Mouse (Mus musculus) forebrain, embryonic 13.5 days (tissue): ENCODE results near the gene Btbd11. TPM values are rescaled to one million over a fixed set of nuclear protein-coding genes. Genes with fewer than 3 reads are reported as not detected.
A peak's percentile ranks its signal among the peaks of the same experiment; 100 is the strongest.

Experiments
- ATAC-seq: fragments of 200-750 bp; cut with Nextera tagmentation; 2 replicates; pipeline ENCODE4 v1.8.0; 2017
- H3K27ac ChIP-seq: fragments of 300-500 bp; sonication (generic); 2 replicates; pipeline ENCODE4 v1.5.1; 2015; ENCODE audit warnings: inconsistent platforms, mild to moderate bottlenecking, moderate library complexity
- H3K27me3 ChIP-seq: fragments of 300-500 bp; sonication (generic); 2 replicates; pipeline ENCODE4 v1.6.1; 2015; ENCODE audit warnings: mild to moderate bottlenecking, inconsistent platforms
- H3K36me3 ChIP-seq: fragments of 300-500 bp; sonication (generic); 2 replicates; pipeline ENCODE4 v1.6.1; 2015; ENCODE audit warnings: mild to moderate bottlenecking, inconsistent platforms; ENCODE audit not compliant: poor library complexity, severe bottlenecking
- H3K4me1 ChIP-seq: fragments of 300-500 bp; sonication (generic); 2 replicates; pipeline ENCODE4 v1.6.1; 2015; ENCODE audit warnings: inconsistent platforms
- H3K4me2 ChIP-seq: fragments of 300-500 bp; sonication (generic); 2 replicates; pipeline ENCODE4 v1.6.1; 2015; ENCODE audit warnings: inconsistent platforms, mild to moderate bottlenecking, moderate library complexity
- H3K4me3 ChIP-seq: fragments of 300-500 bp; sonication (generic); 2 replicates; pipeline ENCODE4 v1.5.1; 2015; ENCODE audit warnings: mild to moderate bottlenecking, inconsistent platforms
- H3K9ac ChIP-seq: fragments of 300-500 bp; sonication (generic); 2 replicates; pipeline ENCODE4 v1.6.1; 2015; ENCODE audit warnings: mild to moderate bottlenecking, inconsistent platforms
- H3K9me3 ChIP-seq: fragments of 300-500 bp; sonication (generic); replicated peaks from 2 replicates; pipeline ENCODE4 v1.6.1; 2016; ENCODE audit warnings: inconsistent platforms
- WGBS: fragments of 180-500 bp; shearing (Covaris S2); methylation state at CpG from one replicate; pipeline ENCODE4 v1.1.7; 2015; 5-methylcytosine and 5-hydroxymethylcytosine counted together
- polyA plus RNA-seq: library from polyadenylated mRNA; unstranded; fragments of >200 nt; fragmentation: Nextera tagmentation; extraction: Ambion mirVana; gene quantifications from 2 replicates; pipeline ENCODE4 v1.2.1, GENCODE M21; 2015

Btbd11 gene
- polyA plus RNA-seq, 1 experiment from 2014 or later, result 4.5 TPM

DNA sequence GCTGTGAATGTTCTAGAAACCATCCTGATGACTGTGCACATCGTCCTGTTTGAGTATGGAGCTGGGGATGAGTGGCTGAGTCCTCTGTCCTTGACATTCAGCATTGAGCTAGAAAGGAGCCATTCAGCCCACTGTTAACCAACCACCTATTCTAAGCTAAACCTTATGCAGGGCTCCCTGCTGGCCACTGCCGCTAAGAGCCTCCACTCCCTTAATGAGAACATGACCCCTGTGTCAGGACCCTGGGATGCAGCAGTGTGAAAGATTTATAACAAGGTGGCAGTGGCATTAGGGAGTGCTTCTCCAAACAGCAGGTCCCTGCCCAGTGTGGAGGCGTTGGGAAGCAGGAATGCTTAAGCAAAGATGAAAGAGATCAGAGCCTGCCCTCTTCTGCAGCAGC is 123.7 kb downstream of the Btbd11 start:
- Histone ChIP-seq H3K27ac (no peak overlapping the region), H3K27me3 (no peaks in the 10 kb centered on the region), H3K4me3 (no peak overlapping the region), H3K4me2 (no peak overlapping the region), H3K9ac (no peak overlapping the region), H3K4me1 (no peaks in the 10 kb centered on the region), H3K36me3 (no peaks in the 10 kb centered on the region), H3K9me3 (no peaks in the 10 kb centered on the region)
- ATAC-seq, result no peak
- WGBS, result 5% methylated on average over 3 of the region's 3 CpGs

GRCm38 (mm10) chr10:85512808-85513207 is 126.2 kb downstream of the Btbd11 start:
- H3K27me3 ChIP-seq, result no peaks in the 10 kb centered on the region

GRCm38 (mm10) chr10:85517223-85518110 is 130.9 kb downstream of the Btbd11 start:
- Histone ChIP-seq H3K9ac (no peak overlapping the region), H3K4me2 (no peak overlapping the region), H3K27ac (no peak overlapping the region), H3K27me3 (no peaks in the 10 kb centered on the region), H3K4me1 (no peaks in the 10 kb centered on the region), H3K9me3 (no peaks in the 10 kb centered on the region), H3K36me3 (no peaks in the 10 kb centered on the region), H3K4me3 (no peak overlapping the region)
- WGBS, result 75% methylated on average over 13 of the region's 13 CpGs
- ATAC-seq, result no peak

More at GRCm38 (mm10) chr10:85512808-85513207, 126.2 kb downstream of the Btbd11 start:
- no peak overlapping the region for H3K9ac ChIP-seq
- H3K4me3 ChIP-seq, result no peak overlapping the region
- no peaks in the 10 kb centered on the region for H3K36me3 ChIP-seq
- H3K4me1 ChIP-seq, result no peaks in the 10 kb centered on the region
- WGBS, result 79% methylated on average over 5 of the region's 5 CpGs
- ATAC-seq, result no peak
- no peaks in the 10 kb centered on the region for H3K9me3 ChIP-seq
- H3K4me2 ChIP-seq, result no peak overlapping the region
- no peak overlapping the region for H3K27ac ChIP-seq

DNA sequence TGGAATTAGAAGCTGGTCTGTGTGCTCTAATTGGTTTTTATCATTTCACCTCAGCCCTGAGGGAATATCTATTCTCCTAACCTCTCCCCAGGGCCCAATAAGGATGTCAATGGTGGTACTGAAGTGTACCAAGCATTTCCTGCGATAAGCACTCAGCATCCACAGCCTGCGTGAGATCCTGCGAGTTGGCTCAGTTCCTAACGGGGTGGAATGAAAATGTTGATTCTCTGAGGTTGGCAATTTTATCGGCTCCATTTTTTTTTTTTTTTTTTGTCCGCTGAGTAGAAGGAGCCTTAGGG is 131.4 kb downstream of the Btbd11 start:
- Histone ChIP-seq H3K4me3 (no peak overlapping the region), H3K4me1 (no peaks in the 10 kb centered on the region), H3K9ac (no peak overlapping the region), H3K9me3 (no peaks in the 10 kb centered on the region), H3K4me2 (no peak overlapping the region), H3K27ac (no peak overlapping the region), H3K36me3 (no peaks in the 10 kb centered on the region), H3K27me3 (no peaks in the 10 kb centered on the region)
- ATAC-seq, result no peak
- 88% methylated on average over 6 of the region's 6 CpGs for WGBS

DNA sequence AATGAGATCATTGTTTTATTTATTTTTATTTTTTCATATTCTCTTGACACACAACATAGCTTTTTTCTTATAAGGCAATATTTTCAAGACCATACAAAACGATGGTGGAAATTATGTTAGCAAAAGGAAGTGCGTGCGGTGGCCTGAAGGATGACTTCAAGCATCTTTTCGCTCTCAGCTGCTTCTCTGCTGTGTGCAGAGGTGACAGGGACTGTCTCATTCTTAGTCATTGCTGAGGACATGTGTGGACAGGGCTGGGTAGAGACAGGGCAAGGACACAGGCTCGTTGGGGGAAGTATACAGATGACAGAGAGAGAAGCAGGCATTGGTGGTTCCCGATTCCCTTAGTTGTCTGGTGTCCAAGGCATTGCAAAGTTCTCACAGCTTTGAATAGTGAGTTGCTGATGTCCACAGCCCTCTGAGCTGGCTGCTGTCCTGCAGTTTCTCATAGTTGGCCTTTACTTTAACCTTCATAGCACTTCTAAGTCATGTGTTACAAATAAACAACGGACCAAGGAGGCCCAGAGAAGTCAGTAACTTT is 135.7 kb downstream of the Btbd11 start:
- no peak overlapping the region for H3K4me3 ChIP-seq
- peaks cover 17% of the 10 kb centered on the region for H3K4me1 ChIP-seq
- H3K27me3 ChIP-seq, result no peaks in the 10 kb centered on the region
- H3K9me3 ChIP-seq, result no peaks in the 10 kb centered on the region
- H3K4me2 ChIP-seq, result no peak overlapping the region
- WGBS, result 89% methylated on average over 7 of the region's 7 CpGs
- no peak for ATAC-seq
- H3K36me3 ChIP-seq, result no peaks in the 10 kb centered on the region
- H3K9ac ChIP-seq, result no peak overlapping the region
- H3K27ac ChIP-seq, result no peak overlapping the region

DNA sequence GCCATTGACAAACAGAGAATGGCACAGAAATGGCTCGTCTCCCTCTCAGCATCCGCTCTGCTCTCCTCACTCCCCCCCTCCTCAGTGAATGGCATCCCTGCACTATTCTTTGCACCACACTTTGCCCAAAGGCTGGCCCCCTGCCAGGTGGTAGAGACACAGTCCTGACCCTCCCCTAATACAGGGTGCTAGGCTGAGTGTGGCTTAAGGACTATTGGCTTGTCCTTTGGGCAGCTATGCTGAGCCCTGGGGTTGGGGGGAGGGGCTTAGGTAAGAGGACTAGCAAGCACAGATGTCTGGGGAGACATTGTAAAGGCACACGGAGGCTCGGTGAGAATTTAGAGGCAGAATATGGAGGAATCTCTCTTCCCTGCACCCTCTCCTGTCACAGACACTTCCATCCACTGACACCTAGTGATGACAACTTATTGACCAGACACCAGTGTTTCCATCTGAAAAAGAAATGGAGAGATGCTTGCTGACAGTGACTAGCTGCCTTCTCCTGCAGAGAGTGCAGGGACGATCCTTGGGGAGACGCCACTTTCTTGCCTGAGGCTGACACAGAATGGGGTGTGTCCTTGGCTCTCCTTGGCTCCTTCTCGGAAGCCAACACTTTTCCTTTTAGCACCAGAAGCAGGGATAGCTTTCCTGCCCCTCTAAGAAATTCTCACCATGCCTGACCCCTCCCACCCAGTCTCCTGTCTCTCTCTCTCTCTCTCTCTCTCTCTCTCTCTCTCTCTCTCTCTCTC is 138.8 kb downstream of the Btbd11 start:
- 22% methylated on average over 7 of the region's 7 CpGs for WGBS
- Histone ChIP-seq H3K9me3 (no peaks in the 10 kb centered on the region), H3K36me3 (no peaks in the 10 kb centered on the region), H3K27me3 (no peaks in the 10 kb centered on the region), H3K4me3 (no peak overlapping the region), H3K9ac (no peak overlapping the region), H3K4me2 (no peak overlapping the region), H3K4me1 (peaks cover 17% of the 10 kb centered on the region), H3K27ac (peak overlapping the region; percentile 31; the same call in 1 of the 2 replicates)
- peak; percentile 75 for ATAC-seq

DNA sequence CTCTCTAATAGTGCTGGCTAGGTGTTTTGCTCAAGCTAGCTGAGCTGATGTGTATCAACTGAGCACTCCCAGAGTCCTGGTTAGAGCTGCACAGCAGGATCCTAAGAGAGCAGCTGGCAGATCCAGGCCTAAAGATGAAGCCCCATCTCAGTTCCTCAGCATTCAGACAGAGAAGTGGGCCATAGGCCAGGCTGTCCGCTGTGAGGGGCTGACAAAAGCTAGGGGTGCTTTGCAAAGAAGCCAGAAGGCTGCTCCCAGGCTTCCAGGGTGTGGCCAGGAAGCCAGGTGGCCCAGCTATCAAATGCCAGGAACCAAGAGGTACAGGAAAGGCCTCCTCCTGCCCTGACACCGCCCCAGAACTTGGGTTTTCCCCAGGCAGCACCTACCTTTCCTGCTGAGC is 140.0 kb downstream of the Btbd11 start:
- 55% methylated on average over 2 of the region's 2 CpGs for WGBS
- Histone ChIP-seq H3K9ac (0 out of 2 replicates have a peak overlapping the region, but pooled peaks have one; percentile 0), H3K27ac (no peak overlapping the region)

DNA sequence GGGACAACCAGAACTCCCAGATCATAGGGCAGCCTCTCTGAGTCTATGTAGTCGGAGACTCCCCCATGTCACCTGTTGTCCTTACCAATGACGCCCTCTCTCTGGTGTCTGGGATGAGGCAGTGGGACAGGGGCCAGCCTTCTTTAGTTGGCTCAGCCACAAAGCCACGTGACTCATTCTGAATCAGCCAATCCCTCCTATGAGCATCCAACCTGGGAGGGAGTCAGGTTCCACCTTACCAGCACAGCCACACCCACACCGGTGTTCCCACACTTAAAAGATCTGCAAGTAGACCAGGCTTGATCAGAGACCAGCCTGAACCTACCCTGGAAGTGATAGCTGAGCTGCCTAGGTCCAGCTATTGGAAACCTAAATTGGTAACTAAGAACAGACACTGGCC is 141.1 kb downstream of the Btbd11 start:
- Histone ChIP-seq H3K27ac (no peak overlapping the region), H3K9me3 (no peaks in the 10 kb centered on the region), H3K36me3 (no peaks in the 10 kb centered on the region), H3K9ac (no peak overlapping the region), H3K4me2 (no peak overlapping the region), H3K4me1 (peaks cover 17% of the 10 kb centered on the region), H3K4me3 (no peak overlapping the region), H3K27me3 (no peaks in the 10 kb centered on the region)
- no peak for ATAC-seq
- 52% methylated on average over 4 of the region's 4 CpGs for WGBS

More for the DNA sequence above, 140.0 kb downstream of the Btbd11 start:
- no peaks in the 10 kb centered on the region for H3K9me3 ChIP-seq
- H3K27me3 ChIP-seq, result no peaks in the 10 kb centered on the region
- peaks cover 17% of the 10 kb centered on the region for H3K4me1 ChIP-seq
- no peak for ATAC-seq
- H3K4me2 ChIP-seq, result no peak overlapping the region
- H3K36me3 ChIP-seq, result no peaks in the 10 kb centered on the region
- no peak overlapping the region for H3K4me3 ChIP-seq

DNA sequence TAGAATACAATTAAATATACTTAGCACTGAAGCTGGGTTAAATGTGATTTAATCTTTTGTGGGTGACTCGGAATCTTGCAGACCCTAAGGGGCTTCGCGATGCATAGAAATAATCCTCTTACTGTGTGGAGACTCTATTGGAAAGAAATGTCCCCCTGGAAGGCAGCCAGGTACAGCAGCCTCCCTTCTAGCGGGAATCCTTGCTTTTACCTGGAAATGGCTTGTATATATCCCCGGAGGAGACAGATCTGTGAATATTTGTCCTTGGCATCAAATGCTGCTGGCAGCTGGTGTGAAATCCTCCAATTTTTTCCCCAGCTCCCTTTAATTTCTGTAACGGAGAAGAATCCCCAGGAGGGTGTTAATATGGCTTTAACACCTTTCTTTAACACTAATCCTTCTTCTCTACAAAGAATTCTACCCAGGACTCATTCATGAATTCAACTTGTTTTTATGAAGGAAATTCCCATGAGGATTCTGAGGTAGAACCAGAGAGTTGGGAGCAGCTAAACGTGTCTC is 146.6 kb downstream of the Btbd11 start:
- H3K27ac ChIP-seq, result 0 out of 2 replicates have a peak overlapping the region, but pooled peaks have one; percentile 27
- no peaks in the 10 kb centered on the region for H3K27me3 ChIP-seq
- H3K9ac ChIP-seq, result no peak overlapping the region
- ATAC-seq, result no peak
- peaks cover 4% of the 10 kb centered on the region; the same call in 1 of the 2 replicates for H3K4me1 ChIP-seq
- H3K36me3 ChIP-seq, result no peaks in the 10 kb centered on the region
- no peaks in the 10 kb centered on the region for H3K9me3 ChIP-seq
- H3K4me3 ChIP-seq, result no peak overlapping the region
- 27% methylated on average over 7 of the region's 7 CpGs for WGBS
- H3K4me2 ChIP-seq, result no peak overlapping the region

DNA sequence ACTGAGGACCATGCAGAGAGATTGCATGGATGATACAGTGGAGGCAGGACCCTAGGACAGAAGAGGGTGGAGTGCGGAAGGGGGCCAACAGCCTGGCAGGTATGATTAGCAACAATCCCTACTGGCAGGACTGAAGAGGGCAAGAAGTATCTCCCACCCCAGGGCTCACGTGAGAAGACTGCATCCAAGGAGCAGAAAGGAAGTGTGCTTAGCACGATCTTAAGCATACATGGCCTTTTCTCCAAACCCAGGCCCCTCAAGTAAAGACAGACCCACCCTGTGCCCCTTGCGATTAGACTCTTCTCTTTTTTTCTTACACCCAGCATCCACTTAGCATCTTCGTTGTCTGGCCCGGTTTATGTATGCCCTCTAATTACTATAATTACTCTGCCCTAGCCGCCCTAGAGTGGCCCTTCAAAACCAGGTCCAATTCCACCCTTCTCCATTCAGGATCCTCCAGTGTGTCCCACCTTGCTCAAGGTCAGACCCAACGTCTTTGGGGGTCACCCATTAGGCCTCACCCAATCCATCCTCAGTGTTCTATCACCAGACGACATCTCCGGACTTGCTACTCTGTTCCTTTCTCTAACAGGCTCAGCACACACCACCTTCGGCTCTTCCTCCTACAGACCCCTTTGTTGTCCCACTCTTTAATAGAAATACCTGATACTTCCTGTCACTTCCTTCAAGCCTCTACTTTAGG is 151.6 kb downstream of the Btbd11 start:
- H3K9ac ChIP-seq, result no peak overlapping the region
- ATAC-seq, result no peak
- no peaks in the 10 kb centered on the region for H3K9me3 ChIP-seq
- no peak overlapping the region for H3K4me3 ChIP-seq
- 87% methylated on average over 11 of the region's 11 CpGs for WGBS
- no peaks in the 10 kb centered on the region for H3K36me3 ChIP-seq
- peaks cover 26% of the 10 kb centered on the region for H3K4me1 ChIP-seq
- no peak overlapping the region for H3K4me2 ChIP-seq
- no peaks in the 10 kb centered on the region for H3K27me3 ChIP-seq
- 0 out of 2 replicates have a peak overlapping the region, but pooled peaks have one; percentile 53 for H3K27ac ChIP-seq

DNA sequence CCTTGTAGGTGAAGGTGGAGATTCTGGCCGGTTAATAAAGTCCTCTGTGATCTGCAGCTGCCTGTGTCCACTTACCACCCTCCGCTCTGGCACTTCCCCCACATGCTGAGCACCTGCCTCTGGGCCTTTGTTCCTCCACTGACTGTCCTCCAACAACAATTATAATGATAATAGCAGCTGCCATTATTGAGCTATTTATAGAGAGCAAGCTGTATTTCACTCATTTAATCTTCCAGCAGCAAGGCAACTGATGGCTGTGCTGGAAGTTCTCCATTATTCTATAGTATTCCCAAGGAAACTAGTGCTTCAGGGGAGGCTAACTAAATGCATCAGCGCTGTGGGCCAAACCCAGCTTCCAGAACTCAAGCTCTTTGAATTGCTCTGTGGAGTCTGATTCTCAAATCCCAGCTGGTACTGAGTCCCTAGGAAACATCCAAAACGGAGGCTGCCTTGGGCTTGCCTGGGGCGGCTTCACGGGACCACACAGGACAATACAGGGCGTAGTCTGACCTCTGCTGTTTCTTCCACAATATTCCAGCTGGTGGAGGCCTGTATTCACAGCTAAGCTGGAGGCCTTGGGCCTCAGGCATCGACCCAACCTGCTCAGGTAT is 153.0 kb downstream of the Btbd11 start:
- Histone ChIP-seq H3K4me1 (peaks cover 25% of the 10 kb centered on the region), H3K4me2 (no peak overlapping the region), H3K27ac (peak overlapping the region; percentile 53), H3K4me3 (no peak overlapping the region), H3K9ac (no peak overlapping the region; the same call in 1 of the 2 replicates), H3K9me3 (no peaks in the 10 kb centered on the region), H3K27me3 (no peaks in the 10 kb centered on the region), H3K36me3 (no peaks in the 10 kb centered on the region)
- WGBS, result 7% methylated on average over 8 of the region's 8 CpGs
- peak; percentile 59 for ATAC-seq
